7 mouse cellular contexts compared by ENCODE assay signal in the genomic region with DNA sequence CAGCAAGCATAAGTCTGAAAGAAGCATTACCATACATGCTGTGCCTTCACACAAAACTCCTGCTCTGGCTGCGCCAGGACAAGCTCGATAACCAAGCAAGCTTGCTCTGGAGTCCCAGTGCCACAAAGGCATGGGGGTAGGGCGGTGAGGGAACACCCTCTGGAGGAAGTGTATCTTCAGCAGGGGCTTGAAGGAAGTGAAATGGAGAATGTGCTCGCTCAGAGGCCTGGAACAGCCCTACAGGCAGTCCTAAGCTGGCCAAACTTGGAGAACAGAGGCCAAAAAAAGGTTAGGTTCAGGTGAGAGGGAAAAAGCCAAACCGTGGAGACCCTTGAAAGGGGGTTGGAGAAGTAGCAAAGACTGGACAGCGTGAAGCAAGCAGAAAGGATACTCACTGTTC. TPM values are rescaled to one million over a fixed set of nuclear protein-coding genes. Genes with fewer than 3 reads are reported as not detected.
DNase-seq lines count a peak whose midpoint lies in the region; ATAC-seq and TF ChIP-seq lines count a peak whose summit lies in the region.

No protein-coding gene starts in this region.

- 38% methylated on average over 6 of the region's 6 CpGs for WGBS in kidney, postnatal 0 days
- WGBS in macrophage (ENCODE audit: missing documents) = 0% methylated on average over 6 of the region's 6 CpGs

- in situ Hi-C loops in CH12.LX (cut with MboI; ENCODE audit: low pct_ligation_motif_present, low pct_unique_long_range_greater_than_20kb, low sequenced_read_pairs) (no loop called here), ES-E14 (cut with MboI; ENCODE audit: low sequenced_read_pairs in 2 of 2, unreplicated experiment in 2 of 2) (no loop called here)

- peaks cover 3 to 40% of the 10 kb centered on the region in 2 experiments for H3K4me1 ChIP-seq in CH12.LX (ENCODE audit: control insufficient read depth in 1 of 2, insufficient read depth in 2 of 2)
- peaks cover 13 to 22% of the 10 kb centered on the region in 2 experiments for H3K4me1 ChIP-seq in ES-E14 (ENCODE audit: control insufficient read depth in 2 of 2, insufficient read depth in 2 of 2, low read length in 2 of 2, poor library complexity in 1 of 2)
- H3K4me1 ChIP-seq in kidney, postnatal 0 days (replicated peaks; ENCODE audit: insufficient read depth, low read length) = peaks cover 14% of the 10 kb centered on the region

- no peaks in the 10 kb centered on the region for H3K9me3 ChIP-seq in CH12.LX (replicated peaks; ENCODE audit: low read length)
- H3K9me3 ChIP-seq in ES-E14 (ENCODE audit: control insufficient read depth, insufficient read depth, low read depth, low read length) = no peaks in the 10 kb centered on the region
- H3K9me3 ChIP-seq in kidney, postnatal 0 days (replicated peaks; ENCODE audit: low read length) = no peaks in the 10 kb centered on the region

- no peak overlapping the region for H3K27ac ChIP-seq in CH12.LX (ENCODE audit: insufficient read depth, low read depth)
- peak overlapping the region; percentile 76; the same call in 1 of the 2 replicates for H3K27ac ChIP-seq in ES-E14 (ENCODE audit: insufficient read depth, low read depth, low read length, poor library complexity, severe bottlenecking)
- peak overlapping the region; percentile 84 for H3K27ac ChIP-seq in kidney, postnatal 0 days
- peak overlapping the region; percentile 97 for H3K27ac ChIP-seq in macrophage

- peak; percentile 65 for ATAC-seq in granulocyte monocyte progenitor cell, adult 5-6 weeks (replicated peaks; ENCODE audit: poor library complexity, severe bottlenecking)
- no peak for ATAC-seq in kidney, postnatal 0 days (replicated peaks; ENCODE audit: low FRiP score, low read depth)

- no peak for TF ChIP-seq RAD21 in CH12.LX (IDR thresholded peaks at IDR 0.05; ENCODE audit: low read depth, low read length)

- H3K79me2 ChIP-seq in CH12.LX (replicated peaks; ENCODE audit: control insufficient read depth, extremely low read depth, insufficient read depth, poor library complexity, severe bottlenecking) (peaks cover 6% of the 10 kb centered on the region; the same call in 1 of the 2 replicates), macrophage (ENCODE audit: inconsistent target) (peaks cover 61% of the 10 kb centered on the region)

- peak overlapping the region; percentile 97 for H3K4me2 ChIP-seq in CH12.LX (ENCODE audit: insufficient read depth, low read depth, poor library complexity, severe bottlenecking)
- peak overlapping the region; percentile 88 for H3K4me2 ChIP-seq in kidney, postnatal 0 days (ENCODE audit: low read length)

- TF ChIP-seq POLR2A in CH12.LX (IDR thresholded peaks at IDR 0.05; ENCODE audit: low read depth, low read length) = 0 out of 2 replicates have a peak, but pooled peaks have one; percentile 34

- peak overlapping the region; percentile 84 to 100 (median 99) for H3K4me3 ChIP-seq in CH12.LX (replicated peaks in 1 of 3; ENCODE audit: low read depth in 2 of 3, low read length in 2 of 3, poor library complexity in 1 of 3)
- H3K4me3 ChIP-seq in ES-E14 (ENCODE audit: insufficient read depth in 1 of 2, low read depth in 1 of 2, low read length in 2 of 2, poor library complexity in 1 of 2, severe bottlenecking in 1 of 2) = peak overlapping the region; percentile 31 to 86
- H3K4me3 ChIP-seq in kidney, postnatal 0 days (replicated peaks; ENCODE audit: low read depth, low read length) = peak overlapping the region; percentile 97
- peak overlapping the region; percentile 77 for H3K4me3 ChIP-seq in macrophage (ENCODE audit: inconsistent target)

- dilution Hi-C loops in CH12.LX (cut with MboI; ENCODE audit: extremely low pct_ligation_motif_present, extremely low pct_unique_long_range_greater_than_20kb, low sequenced_read_pairs) = no loop called here

- peak; percentile 64 for DNase-seq in CH12.LX (ENCODE audit: extremely low read depth)
- DNase-seq in ES-E14 (ENCODE audit: low read depth, low spot score) = no peak
- DNase-seq in kidney, postnatal 0 days (ENCODE audit: low spot score) = no peak
- peak; percentile 43 to 47 for DNase-seq in thymus, postnatal 10 days (ENCODE audit: low spot score in 2 of 2)
- no peak for DNase-seq in natural killer cell, adult 2 months (ENCODE audit: low spot score in 2 of 2)

- no peaks in the 10 kb centered on the region for H3K27me3 ChIP-seq in CH12.LX (replicated peaks)
- H3K27me3 ChIP-seq in kidney, postnatal 0 days (ENCODE audit: insufficient read depth, low read length) = no peaks in the 10 kb centered on the region

- H3K9ac ChIP-seq in CH12.LX (ENCODE audit: insufficient read depth, low read depth) (peak overlapping the region; percentile 30; the same call in 1 of the 2 replicates), ES-E14 (ENCODE audit: insufficient read depth, low read depth, low read length, poor library complexity, severe bottlenecking) (peak overlapping the region; percentile 83; the same call in 1 of the 2 replicates)
- H3K9ac ChIP-seq in kidney, postnatal 0 days (ENCODE audit: low read depth, low read length) = peak overlapping the region; percentile 44; the same call in 1 of the 2 replicates

- H3K36me3 ChIP-seq in CH12.LX (replicated peaks in 1 of 2; ENCODE audit: control insufficient read depth in 1 of 2, insufficient read depth in 1 of 2, low read length in 1 of 2) (peaks cover 8 to 30% of the 10 kb centered on the region in 2 experiments), ES-E14 (ENCODE audit: control insufficient read depth, insufficient read depth, low read length, poor library complexity, severe bottlenecking) (peaks cover 10% of the 10 kb centered on the region; the same call in 1 of the 2 replicates), macrophage (ENCODE audit: inconsistent target) (peaks cover 4% of the 10 kb centered on the region; the same call in 1 of the 2 replicates)
- no peaks in the 10 kb centered on the region for H3K36me3 ChIP-seq in kidney, postnatal 0 days (ENCODE audit: insufficient read depth, low read length)

- no peak for TF ChIP-seq EP300 in CH12.LX (IDR thresholded peaks at IDR 0.05; ENCODE audit: low read length)

- TF ChIP-seq CTCF in CH12.LX (conservative IDR thresholded peaks at IDR 0.05 in 1 of 2, IDR thresholded peaks at IDR 0.05 in 1 of 2; ENCODE audit: low read depth in 2 of 2, low read length in 2 of 2) = no peak
- TF ChIP-seq CTCF in kidney, postnatal 0 days (IDR thresholded peaks at IDR 0.05; ENCODE audit: low read depth) = no peak

TF ChIP-seq in CH12.LX, 34 proteins besides CTCF, POLR2A, EP300 and RAD21:
- TF ChIP-seq ELF1 (IDR thresholded peaks at IDR 0.05; ENCODE audit: low read depth, low read length) (no peak), IRF4 (IDR thresholded peaks at IDR 0.05; ENCODE audit: low read depth, low read length) (no peak), BHLHE40 (IDR thresholded peaks at IDR 0.05; ENCODE audit: low read depth, low read length) (no peak), TBP (conservative IDR thresholded peaks at IDR 0.05; ENCODE audit: low read depth, low read length) (0 out of 2 replicates have a peak, but pooled peaks have one; percentile 39)
TF ChIP-seq in CH12.LX: peak in this region for 1.

TF ChIP-seq in ES-E14, 5 proteins besides CTCF, POLR2A, EP300 and RAD21:
- no peak for TF ChIP-seq HCFC1 (IDR thresholded peaks at IDR 0.05; ENCODE audit: borderline replicate concordance, insufficient read depth, low read length)
- TF ChIP-seq CHD2 (IDR thresholded peaks at IDR 0.05; ENCODE audit: low read depth, low read length) = no peak

RNA-seq across cellular contexts. Expression of gene Zbtb34, which starts 1.8 kb away (rescaled TPM):
- total RNA-seq in CH12.LX (2012; rRNA removed) (5.0 TPM in 2 replicates), CH12.LX (2014; rRNA removed) (2.0 and 3.4 TPM in 2 replicates), ES-E14 (2012; rRNA removed) (13.4 and 16.5 TPM in 2 replicates)
- polyA plus RNA-seq in CH12.LX (2012; ENCODE audit: insufficient read length, low read depth) (4.5 and 5.8 TPM in 2 replicates), macrophage (2018) (11.3 to 16.6 TPM (median 12.3 TPM) in 3 replicates)
- 23.7 and 32.0 TPM in 2 replicates for total RNA-seq in granulocyte monocyte progenitor cell, adult 5-6 weeks (2014; fragmentation: Nextera tagmentation)
- total RNA-seq in granulocyte monocyte progenitor cell, adult 5-6 weeks (2017) = 8.6 and 20.6 TPM in 2 replicates
- polyA plus RNA-seq in kidney, postnatal 0 days (2015; fragmentation: Nextera tagmentation; extraction: Ambion mirVana) = 3.5 and 3.8 TPM in 2 replicates
- total RNA-seq in macrophage (2018; cell fraction: chromatin; rRNA removed) = 10 to 100 TPM in 18 of 26 experiments, 1 to 10 TPM in 8; 3.6 to 51.7 (median 20.0) TPM
- 10 to 100 TPM in 18 of 26 experiments, 1 to 10 TPM in 8; 3.8 to 26.9 (median 16.8) TPM for total RNA-seq in macrophage (2018; cell fraction: cytosol; rRNA removed)
- 10 to 100 TPM in 23 of 26 experiments, 1 to 10 TPM in 3; 5.8 to 58.5 (median 19.7) TPM for total RNA-seq in macrophage (2018; cell fraction: nucleus; rRNA removed)

RNA-seq across cellular contexts. Expression of gene Zbtb43, which starts 39.0 kb away (rescaled TPM):
- total RNA-seq in CH12.LX (2012; rRNA removed) (8.9 and 10.0 TPM in 2 replicates), CH12.LX (2014; rRNA removed) (9.0 and 10.9 TPM in 2 replicates), ES-E14 (2012; rRNA removed) (31.3 and 32.0 TPM in 2 replicates)
- polyA plus RNA-seq in CH12.LX (2012; ENCODE audit: insufficient read length, low read depth) (8.5 and 8.6 TPM in 2 replicates), macrophage (2018) (10.3 to 12.9 TPM (median 11.6 TPM) in 3 replicates)
- 8.5 and 9.9 TPM in 2 replicates for total RNA-seq in granulocyte monocyte progenitor cell, adult 5-6 weeks (2014; fragmentation: Nextera tagmentation)
- 10.4 and 10.7 TPM in 2 replicates for total RNA-seq in granulocyte monocyte progenitor cell, adult 5-6 weeks (2017)
- 13.9 and 15.3 TPM in 2 replicates for polyA plus RNA-seq in kidney, postnatal 0 days (2015; fragmentation: Nextera tagmentation; extraction: Ambion mirVana)
- total RNA-seq in macrophage (2018; cell fraction: chromatin; rRNA removed) = 10 to 100 TPM; 17.9 to 45.4 (median 27.9) TPM
- total RNA-seq in macrophage (2018; cell fraction: cytosol; rRNA removed) = 10 to 100 TPM in 19 of 26 experiments, 1 to 10 TPM in 7; 7.4 to 15.3 (median 11.1) TPM
- 10 to 100 TPM; 16.3 to 40.4 (median 24.7) TPM for total RNA-seq in macrophage (2018; cell fraction: nucleus; rRNA removed)

RNA-seq across cellular contexts. Expression of gene Ralgps1, which starts 58.1 kb away (rescaled TPM):
- total RNA-seq in CH12.LX (2012; rRNA removed) (1.2 and 1.5 TPM in 2 replicates), CH12.LX (2014; rRNA removed) (0.62 and 0.95 TPM in 2 replicates), ES-E14 (2012; rRNA removed) (5.4 and 9.2 TPM in 2 replicates)
- polyA plus RNA-seq in CH12.LX (2012; ENCODE audit: insufficient read length, low read depth) (1.3 and 2.1 TPM in 2 replicates), macrophage (2018) (2.3 to 4.2 TPM (median 2.7 TPM) in 3 replicates)
- total RNA-seq in granulocyte monocyte progenitor cell, adult 5-6 weeks (2014; fragmentation: Nextera tagmentation) = 3.5 and 3.7 TPM in 2 replicates
- total RNA-seq in granulocyte monocyte progenitor cell, adult 5-6 weeks (2017) = 0.15 and 0.60 TPM in 2 replicates
- polyA plus RNA-seq in kidney, postnatal 0 days (2015; fragmentation: Nextera tagmentation; extraction: Ambion mirVana) = 3.1 and 3.4 TPM in 2 replicates
- total RNA-seq in macrophage (2018; cell fraction: chromatin; rRNA removed) = 10 to 100 TPM; 15.8 to 43.8 (median 34.0) TPM
- 1 to 10 TPM; 2.6 to 5.0 (median 3.4) TPM for total RNA-seq in macrophage (2018; cell fraction: cytosol; rRNA removed)
- total RNA-seq in macrophage (2018; cell fraction: nucleus; rRNA removed) = 10 to 100 TPM in 23 of 26 experiments, 1 to 10 TPM in 3; 7.7 to 43.4 (median 13.9) TPM

Comparison
In these comparisons a context has a peak if more than half of its experiments do, and no peak if none do; other contexts are left out.
1. DNase-seq: peak in CH12.LX (single experiment) and thymus, postnatal 10 days (2 of 2); none in ES-E14 (single experiment), kidney, postnatal 0 days (single experiment) and natural killer cell, adult 2 months (0 of 2).
2. H3K9ac ChIP-seq: peak in every context shown above with its lines; median percentile 83 in ES-E14; 44 in kidney, postnatal 0 days; 30 in CH12.LX.
3. Peak in every context shown above with its lines, with median percentiles within 50 percentile points of each other: H3K4me3 ChIP-seq.